Mouse (Mus musculus) heart, adult 2 months (tissue): ENCODE data around the gene Disp2. TPM values are rescaled to one million over a fixed set of nuclear protein-coding genes. Genes with fewer than 3 reads are reported as not detected.

ENCODE experiments used
- DNase-seq, 2 experiments: peaks; one replicate each; pipeline ENCODE4 v3.0.0; 2021
- H3K27ac ChIP-seq: fragments of 200-600 bp; 2 replicates; pipeline ENCODE4 v1.8.1; 2022
- H3K27me3 ChIP-seq: fragments of 200-500 bp; 2 replicates; pipeline ENCODE4 v1.6.1; 2012; ENCODE audit warnings: mild to moderate bottlenecking, low read length, inconsistent platforms, mixed read lengths; ENCODE audit not compliant: control insufficient read depth, insufficient read depth
- H3K36me3 ChIP-seq: fragments of 200-500 bp; 2 replicates; pipeline ENCODE4 v1.6.1; 2012; ENCODE audit warnings: low read length, inconsistent platforms; ENCODE audit not compliant: control insufficient read depth, insufficient read depth
- H3K4me1 ChIP-seq: fragments of 200-500 bp; 2 replicates; pipeline ENCODE4 v1.6.1; 2011; ENCODE audit warnings: low read length; ENCODE audit not compliant: control insufficient read depth, insufficient read depth
- H3K4me3 ChIP-seq: fragments of 200-600 bp; 2 replicates; pipeline ENCODE4 v1.8.1; 2022
- H3K79me2 ChIP-seq: fragments of 200-500 bp; replicated peaks from 2 replicates; pipeline ENCODE4 v1.6.1; 2012; ENCODE audit warnings: mild to moderate bottlenecking, inconsistent platforms, low read length, moderate library complexity, mixed read lengths; ENCODE audit not compliant: control insufficient read depth, insufficient read depth
- H3K9ac ChIP-seq: fragments of 200-500 bp; 2 replicates; pipeline ENCODE4 v1.6.1; 2012; ENCODE audit warnings: low read depth, mild to moderate bottlenecking, control low read depth, inconsistent platforms, low read length, mixed read lengths
- CTCF ChIP-seq: fragments of 200-600 bp; IDR thresholded peaks from 2 replicates; pipeline ENCODE4 v1.8.1; 2022; ENCODE audit warnings: antibody characterized with exemption, mild to moderate bottlenecking, moderate library complexity
- EP300 ChIP-seq: fragments of 200-500 bp; IDR thresholded peaks from 2 replicates; pipeline ENCODE4 v1.6.1; 2011; ENCODE audit warnings: low read depth, low read length, control low read depth; ENCODE audit not compliant: insufficient read depth
- POLR2A ChIP-seq: fragments of 200-500 bp; IDR thresholded peaks from 2 replicates; pipeline ENCODE4 v1.6.1; 2011; ENCODE audit warnings: mild to moderate bottlenecking, low read depth, low read length, control low read depth; ENCODE audit not compliant: insufficient read depth
- WGBS: fragments of 180-500 bp; shearing (Covaris S2); methylation state at CpG from one replicate; pipeline ENCODE4 v1.1.7; 2018; 5-methylcytosine and 5-hydroxymethylcytosine counted together
- intact Hi-C: fragments of 180-260 bp; cut with DNase I; formaldehyde crosslinking; loops from one replicate; pipeline ENCODE4 v1.15.1; 2025
- polyA plus RNA-seq: library from polyadenylated mRNA; depleted of rRNA; stranded (reverse); fragments of >200 nt; gene quantifications from 2 replicates; pipeline ENCODE4 v1.2.3, GENCODE M21; 2012
- total RNA-seq, 2 experiments: library from RNA; stranded (reverse); gene quantifications; 2 replicates each; pipeline ENCODE4 v1.2.3; 2021

Gene Disp2
- total and polyA plus RNA-seq, 3 experiments: 0.11 to 0.39 TPM; not detected in 1

DNA sequence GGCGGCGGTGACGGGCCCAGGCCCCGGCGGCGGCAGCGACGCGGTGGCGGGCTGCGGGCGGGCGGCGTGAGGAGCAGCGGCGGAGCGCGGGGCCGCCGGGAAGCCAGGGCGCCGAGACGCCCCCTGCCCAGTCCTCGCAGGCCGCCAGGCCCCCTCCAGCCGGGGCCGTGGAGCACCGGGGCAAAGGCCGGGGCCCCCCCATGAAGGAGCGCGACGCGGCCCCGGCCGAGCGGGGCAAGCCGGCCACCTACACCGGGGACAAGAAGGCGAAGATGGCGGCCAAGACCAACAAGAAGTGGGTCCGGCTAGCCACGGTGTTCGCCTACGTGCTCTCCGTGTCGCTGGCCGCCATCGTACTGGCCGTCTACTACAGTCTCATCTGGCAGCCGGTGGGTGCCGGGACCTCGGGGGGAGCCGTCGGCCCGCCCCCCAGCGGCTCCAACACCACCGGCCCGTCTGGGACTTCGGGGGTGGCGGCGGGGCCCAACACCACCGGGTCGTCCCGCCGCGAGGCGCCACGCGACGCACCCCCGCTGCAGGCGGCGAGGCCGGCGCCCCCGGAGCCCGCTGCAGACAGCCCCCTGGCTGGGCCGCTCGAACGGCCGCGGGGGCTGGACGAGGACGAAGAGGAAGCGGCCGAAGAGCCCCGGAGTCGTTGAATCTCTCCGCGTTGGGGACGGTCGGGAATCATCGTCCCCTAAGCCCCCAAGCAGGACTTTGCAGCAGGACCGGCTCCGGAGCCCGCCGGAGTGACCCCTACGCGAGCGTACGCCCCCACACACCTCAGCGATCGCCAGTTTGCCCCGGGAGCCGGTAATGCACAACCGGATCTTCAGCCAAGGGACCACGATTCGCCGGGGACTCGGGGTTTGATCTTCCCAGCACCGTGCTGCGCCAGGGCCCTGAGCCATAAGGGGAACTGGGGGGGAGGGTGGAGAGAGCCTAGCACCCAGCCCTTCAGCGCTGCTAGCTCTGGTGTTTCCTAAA, 33.3 kb upstream of the Disp2 start:
- H3K27me3 ChIP-seq: no peaks in the 10 kb centered on the region
- intact Hi-C loops: loop anchor here (5.0 to 10.0 kb wide), 4 partner anchors 44 to 801 kb away; partner anchors contain the start of genes Ankrd63, Chp1, Exd1 and Ivd
- peak; percentile 62 to 73 for DNase-seq
- H3K27ac ChIP-seq: peak overlapping the region; percentile 83
- H3K36me3 ChIP-seq: 0 out of 2 replicates have a peak, but pooled peaks cover 2% of the 10 kb centered on the region
- H3K79me2 ChIP-seq: no peaks in the 10 kb centered on the region
- H3K4me1 ChIP-seq: peaks cover 13% of the 10 kb centered on the region
- peak overlapping the region; percentile 90 for H3K4me3 ChIP-seq
- 4% methylated on average over 113 of the region's 113 CpGs for WGBS
- no peak for TF ChIP-seq CTCF
- TF ChIP-seq EP300: no peak
- TF ChIP-seq POLR2A: no peak
- peak overlapping the region; percentile 79 for H3K9ac ChIP-seq

DNA sequence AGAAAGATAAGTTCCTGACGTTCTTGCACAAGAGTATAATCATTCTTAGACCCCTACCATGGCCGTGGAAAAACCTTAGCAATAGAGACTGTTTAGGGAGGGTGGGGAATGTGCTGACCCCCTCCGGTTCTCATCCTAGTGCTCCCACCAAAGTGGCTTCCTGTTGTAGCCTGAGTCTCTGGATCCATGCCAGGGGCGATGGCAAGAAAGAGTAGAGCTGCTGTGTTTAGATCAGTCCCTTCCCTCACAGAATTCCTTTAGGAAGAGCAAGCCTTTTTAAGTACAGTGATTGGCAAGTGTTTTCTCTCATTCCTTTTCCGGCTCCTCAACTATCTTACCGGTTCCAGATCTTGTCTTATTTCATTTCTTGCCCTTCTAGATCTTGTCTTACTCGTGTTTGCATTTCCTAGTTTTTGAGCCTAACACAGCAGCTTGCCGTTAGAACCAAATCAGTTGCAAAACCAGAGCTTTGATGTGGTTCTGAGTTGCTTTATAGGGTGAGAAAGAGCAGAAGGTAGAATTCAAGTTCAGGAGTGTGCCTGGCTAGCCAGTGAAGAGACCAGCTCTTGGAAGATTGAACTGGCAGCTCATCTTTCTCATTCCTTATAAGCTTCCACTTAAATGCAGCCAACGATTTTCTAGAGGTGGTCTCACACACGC, 32.1 kb upstream of the Disp2 start:
- intact Hi-C loops: loop anchor here (1.0 to 10.0 kb wide), 5 partner anchors 13 to 800 kb away; partner anchors contain the start of genes Ankrd63, Chp1, Exd1 and Ivd

DNA sequence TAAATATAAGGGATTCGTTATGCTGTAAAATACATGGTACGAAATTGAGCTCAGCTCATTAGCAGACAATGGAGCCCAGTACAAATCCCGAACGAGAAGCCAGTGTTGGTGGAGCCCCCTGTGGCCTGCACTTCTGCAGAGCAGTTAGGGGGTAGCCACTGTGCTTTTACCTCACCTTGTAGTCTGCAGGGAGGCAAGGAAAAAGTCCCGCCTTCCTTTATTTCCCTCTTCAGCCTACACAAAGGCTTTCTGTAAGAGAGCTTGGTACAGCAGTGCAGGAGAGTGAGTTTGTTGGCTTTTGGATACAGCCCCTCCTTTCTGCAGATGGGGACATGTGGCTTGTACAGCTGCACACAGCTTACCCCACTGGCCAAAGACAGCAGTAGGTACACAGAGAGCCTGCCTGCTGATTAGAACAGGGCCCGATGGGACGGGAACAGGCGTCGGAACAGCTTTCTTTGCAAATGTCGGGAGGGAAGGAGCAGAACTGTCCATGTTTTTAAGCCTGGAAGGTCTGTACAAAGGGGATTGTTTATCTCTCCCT, 30.1 kb upstream of the Disp2 start:
- TF ChIP-seq EP300: peak; percentile 81; the same call in 1 of the 2 replicates
- peak; percentile 47; the same call in 1 of the 2 replicates for TF ChIP-seq POLR2A
- TF ChIP-seq CTCF: peak; percentile 6; the same call in 1 of the 2 replicates
- no peak overlapping the region for H3K9ac ChIP-seq
- no peak overlapping the region for H3K4me3 ChIP-seq
- peak overlapping the region; percentile 77 for H3K27ac ChIP-seq
- H3K36me3 ChIP-seq: 0 out of 2 replicates have a peak, but pooled peaks cover 2% of the 10 kb centered on the region
- H3K27me3 ChIP-seq: no peaks in the 10 kb centered on the region
- H3K79me2 ChIP-seq: no peaks in the 10 kb centered on the region
- WGBS: 57% methylated on average over 10 of the region's 10 CpGs
- intact Hi-C loops: loop anchor here (5.0 to 10.0 kb wide), 4 partner anchors 47 to 798 kb away; partner anchors contain the start of genes Ankrd63, Chp1, Exd1 and Ivd
- peaks cover 19% of the 10 kb centered on the region for H3K4me1 ChIP-seq
- DNase-seq: peak; percentile 25 to 58

More for the DNA sequence above, 32.1 kb upstream of the Disp2 start:
- peak overlapping the region; percentile 24 for H3K9ac ChIP-seq
- H3K27ac ChIP-seq: peak overlapping the region; percentile 83
- peak overlapping the region; percentile 90 for H3K4me3 ChIP-seq
- H3K36me3 ChIP-seq: 0 out of 2 replicates have a peak, but pooled peaks cover 2% of the 10 kb centered on the region
- DNase-seq: peak in 1 of 2 experiments; percentile 55
- H3K27me3 ChIP-seq: no peaks in the 10 kb centered on the region
- H3K79me2 ChIP-seq: no peaks in the 10 kb centered on the region
- 23% methylated on average over 10 of the region's 10 CpGs for WGBS
- H3K4me1 ChIP-seq: peaks cover 17% of the 10 kb centered on the region
- TF ChIP-seq POLR2A (no peak), EP300 (no peak), CTCF (no peak)

DNA sequence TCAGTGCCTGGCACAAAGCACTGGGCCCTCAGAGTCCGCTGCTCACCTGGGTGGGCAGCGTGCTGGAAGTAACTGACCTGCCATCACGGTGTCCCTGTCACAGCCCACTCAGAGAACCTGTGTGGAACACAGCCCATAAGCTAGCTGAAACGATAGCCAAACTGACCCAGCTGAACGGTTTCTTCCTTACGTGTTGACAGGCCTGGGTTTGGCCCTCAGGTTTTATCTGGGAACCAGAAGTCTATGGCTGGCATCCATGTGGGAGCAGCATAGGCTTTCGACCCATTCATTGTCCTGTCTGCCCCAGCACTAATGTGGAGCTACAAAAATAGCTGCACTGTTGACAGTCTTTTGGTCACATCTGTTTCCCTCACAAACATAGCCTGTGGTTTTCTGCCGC, 29.0 kb upstream of the Disp2 start:
- intact Hi-C loops: no loop called here
- H3K79me2 ChIP-seq: no peaks in the 10 kb centered on the region
- TF ChIP-seq POLR2A: 0 out of 2 replicates have a peak, but pooled peaks have one; percentile 36
- TF ChIP-seq CTCF: no peak
- peak; percentile 69 for TF ChIP-seq EP300
- 0 out of 2 replicates have a peak overlapping the region, but pooled peaks have one; percentile 14 for H3K9ac ChIP-seq
- H3K27ac ChIP-seq: peak overlapping the region; percentile 77
- WGBS: 38% methylated on average over 8 of the region's 8 CpGs
- DNase-seq: peak; percentile 62 to 77
- 0 out of 2 replicates have a peak, but pooled peaks cover 2% of the 10 kb centered on the region for H3K36me3 ChIP-seq
- H3K4me1 ChIP-seq: peaks cover 15% of the 10 kb centered on the region
- H3K4me3 ChIP-seq: no peak overlapping the region
- H3K27me3 ChIP-seq: no peaks in the 10 kb centered on the region
